Mouse (Mus musculus): ENCODE measurements around the gene Slitrk6. TPM values are rescaled to one million over a fixed set of nuclear protein-coding genes. Genes with fewer than 3 reads are reported as not detected.

The Slitrk6 gene
- 0.13 TPM in 1 of 2 replicates, not detected in the other for polyA plus RNA-seq (2011; ENCODE audit: insufficient read depth, insufficient read length, low read depth, missing spikeins)

DNA sequence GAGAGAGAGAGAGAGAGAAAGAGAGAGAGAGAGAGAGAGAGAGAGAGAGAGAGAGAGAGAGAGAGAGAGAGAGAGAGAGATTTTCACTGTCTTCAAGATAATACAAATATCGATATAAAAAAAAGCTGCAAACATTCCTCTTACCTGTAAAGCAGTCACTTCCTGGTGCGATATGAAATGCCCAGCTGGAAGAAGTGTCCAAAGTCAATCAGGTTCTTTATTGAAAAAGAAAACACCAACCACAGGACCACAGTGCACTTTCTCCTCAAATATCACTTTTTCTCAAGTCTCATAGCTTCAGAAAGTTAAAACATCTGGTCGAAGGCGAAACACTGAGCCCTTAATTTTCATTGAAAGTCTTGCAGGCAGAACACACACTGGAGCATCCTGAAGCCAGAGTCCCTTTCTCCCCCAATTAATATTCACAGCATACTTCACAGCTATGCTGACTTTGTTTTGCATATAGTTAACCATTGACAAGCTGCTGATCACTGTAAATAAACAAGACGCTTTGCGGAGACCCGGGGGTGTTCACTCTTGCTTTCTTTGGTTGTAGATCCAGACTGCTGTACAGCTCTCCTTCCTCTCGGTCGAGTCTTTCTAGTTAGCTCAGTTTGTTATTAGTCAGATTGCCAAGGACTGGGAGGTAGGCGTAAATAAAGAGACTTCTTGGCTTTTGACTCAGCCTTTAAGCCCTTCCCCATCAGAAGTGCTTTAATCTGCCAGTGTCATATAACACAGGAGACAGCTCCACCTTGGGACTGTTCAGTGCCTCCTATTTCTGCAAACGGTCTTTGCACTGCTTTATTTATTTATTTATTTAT is at the start of gene Slitrk6:
Gene Slitrk6 (minus strand): TSS at position 666 of the 824 bp plus-strand sequence.
- H3K9me3 ChIP-seq (replicated peaks; ENCODE audit: control insufficient read depth, insufficient read depth, low read length, poor library complexity, severe bottlenecking) = no peaks in the 10 kb centered on the region
- H3K27ac ChIP-seq (ENCODE audit: insufficient read depth, low read length) = no peak within 1 kb of the TSS
- H3K27me3 ChIP-seq (ENCODE audit: control insufficient read depth, insufficient read depth, low read length, poor library complexity, severe bottlenecking) = no peaks in the 10 kb centered on the region
- H3K4me3 ChIP-seq (ENCODE audit: low read depth, low read length) = no peak within 1 kb of the TSS
- H3K4me1 ChIP-seq (ENCODE audit: control insufficient read depth, insufficient read depth, low read length) = no peaks in the 10 kb centered on the region
- H3K36me3 ChIP-seq (ENCODE audit: control insufficient read depth, insufficient read depth, low read length, poor library complexity, severe bottlenecking) = no peaks in the 10 kb centered on the region
- no peak for TF ChIP-seq EP300 (IDR thresholded peaks at IDR 0.05; ENCODE audit: insufficient read depth, low read depth, low read length)
- H3K9ac ChIP-seq (ENCODE audit: low read depth, poor library complexity, severe bottlenecking) = no peak within 1 kb of the TSS

DNA sequence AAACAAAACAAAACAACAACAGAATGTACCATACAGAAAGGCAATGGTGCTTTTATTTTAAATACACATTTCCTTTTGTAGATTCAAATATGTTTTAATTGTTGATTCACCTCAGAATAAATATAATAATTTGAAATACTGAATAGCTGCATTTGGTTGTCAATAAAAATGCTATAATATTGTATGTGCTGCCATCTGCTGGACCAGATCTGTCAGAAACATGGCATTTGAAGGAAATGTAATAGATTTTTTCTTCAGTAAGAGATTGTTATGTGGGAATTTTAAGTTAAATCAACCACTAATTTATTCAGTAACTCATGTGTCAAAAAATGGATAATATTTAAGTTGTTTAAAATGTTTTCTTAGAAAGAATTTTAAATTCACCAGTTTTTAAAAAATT is 22.6 kb upstream of the Slitrk6 start:
- H3K9me3 ChIP-seq (replicated peaks; ENCODE audit: control insufficient read depth, insufficient read depth, low read length, poor library complexity, severe bottlenecking) = no peaks in the 10 kb centered on the region
- H3K9ac ChIP-seq (ENCODE audit: low read depth, poor library complexity, severe bottlenecking) = no peak overlapping the region
- H3K36me3 ChIP-seq (ENCODE audit: control insufficient read depth, insufficient read depth, low read length, poor library complexity, severe bottlenecking) = no peaks in the 10 kb centered on the region
- H3K27ac ChIP-seq (ENCODE audit: insufficient read depth, low read length) = no peak overlapping the region
- TF ChIP-seq POLR2A (IDR thresholded peaks at IDR 0.05; ENCODE audit: insufficient read depth, low read length) (no peak), CTCF (IDR thresholded peaks at IDR 0.05; ENCODE audit: low read depth, low read length) (no peak)
- no peaks in the 10 kb centered on the region for H3K4me1 ChIP-seq (ENCODE audit: control insufficient read depth, insufficient read depth, low read length)
- no peak overlapping the region for H3K4me3 ChIP-seq (ENCODE audit: low read depth, low read length)
- no peaks in the 10 kb centered on the region for H3K27me3 ChIP-seq (ENCODE audit: control insufficient read depth, insufficient read depth, low read length, poor library complexity, severe bottlenecking)

DNA sequence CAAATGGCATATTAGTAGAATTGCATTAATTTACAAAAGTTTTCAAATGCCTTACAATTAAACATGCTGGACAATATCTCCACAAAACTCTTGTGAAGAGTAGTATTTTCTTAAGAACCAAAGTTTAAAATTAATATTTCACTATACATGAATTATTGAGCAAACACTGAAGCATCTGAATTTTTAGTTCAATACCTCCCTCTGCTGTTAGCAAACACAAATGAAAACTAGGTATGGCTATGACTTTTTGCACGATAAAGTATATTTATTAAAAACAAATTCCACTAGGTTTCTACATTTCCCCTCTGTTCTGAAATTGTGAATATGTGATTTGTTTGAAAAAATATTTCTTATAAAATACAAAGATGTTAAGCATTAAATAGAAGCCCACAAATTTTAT is 15.7 kb upstream of the Slitrk6 start:
- Histone ChIP-seq H3K27me3 (ENCODE audit: control insufficient read depth, insufficient read depth, low read length, poor library complexity, severe bottlenecking) (no peaks in the 10 kb centered on the region), H3K27ac (ENCODE audit: insufficient read depth, low read length) (no peak overlapping the region), H3K4me1 (ENCODE audit: control insufficient read depth, insufficient read depth, low read length) (no peaks in the 10 kb centered on the region), H3K4me3 (ENCODE audit: low read depth, low read length) (no peak overlapping the region), H3K36me3 (ENCODE audit: control insufficient read depth, insufficient read depth, low read length, poor library complexity, severe bottlenecking) (no peaks in the 10 kb centered on the region), H3K9ac (ENCODE audit: low read depth, poor library complexity, severe bottlenecking) (no peak overlapping the region), H3K9me3 (replicated peaks; ENCODE audit: control insufficient read depth, insufficient read depth, low read length, poor library complexity, severe bottlenecking) (no peaks in the 10 kb centered on the region)
- TF ChIP-seq CTCF (IDR thresholded peaks at IDR 0.05; ENCODE audit: low read depth, low read length) = no peak
- TF ChIP-seq EP300 (IDR thresholded peaks at IDR 0.05; ENCODE audit: insufficient read depth, low read depth, low read length) = no peak
- TF ChIP-seq POLR2A (IDR thresholded peaks at IDR 0.05; ENCODE audit: insufficient read depth, low read length) = no peak

DNA sequence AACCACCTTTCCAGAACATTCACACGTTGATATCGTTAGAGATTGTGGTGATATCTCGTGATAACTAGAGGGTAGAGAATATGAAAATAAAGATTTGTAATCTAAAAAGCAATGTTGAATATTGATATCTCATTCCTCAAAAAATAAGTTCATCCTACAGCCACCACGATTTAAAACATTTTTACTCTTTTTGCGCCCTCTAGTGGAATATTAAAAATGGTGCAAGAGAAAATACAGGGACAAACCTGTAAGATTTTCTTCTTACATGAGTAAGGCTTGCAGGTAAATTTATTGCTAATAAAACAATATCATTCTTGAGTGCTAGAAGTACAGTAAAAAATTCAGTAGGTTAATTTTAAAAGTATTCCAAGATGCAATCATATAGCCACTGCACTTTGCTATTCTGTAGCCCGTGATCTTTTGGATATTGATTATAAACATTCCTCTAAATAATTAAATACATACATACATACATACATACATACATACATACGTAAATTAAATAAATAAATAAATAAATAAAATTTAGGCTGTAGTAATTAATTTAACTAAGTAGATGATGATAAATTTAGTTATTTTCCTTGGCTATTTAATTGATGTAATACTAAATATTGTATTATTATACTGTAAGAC is 7.8 kb upstream of the Slitrk6 start:
- no peak overlapping the region for H3K27ac ChIP-seq (ENCODE audit: insufficient read depth, low read length)
- no peak overlapping the region for H3K4me3 ChIP-seq (ENCODE audit: low read depth, low read length)
- H3K4me1 ChIP-seq (ENCODE audit: control insufficient read depth, insufficient read depth, low read length) = no peaks in the 10 kb centered on the region
- H3K36me3 ChIP-seq (ENCODE audit: control insufficient read depth, insufficient read depth, low read length, poor library complexity, severe bottlenecking) = no peaks in the 10 kb centered on the region
- H3K9ac ChIP-seq (ENCODE audit: low read depth, poor library complexity, severe bottlenecking) = no peak overlapping the region
- no peaks in the 10 kb centered on the region for H3K27me3 ChIP-seq (ENCODE audit: control insufficient read depth, insufficient read depth, low read length, poor library complexity, severe bottlenecking)
- H3K9me3 ChIP-seq (replicated peaks; ENCODE audit: control insufficient read depth, insufficient read depth, low read length, poor library complexity, severe bottlenecking) = no peaks in the 10 kb centered on the region
- TF ChIP-seq POLR2A (IDR thresholded peaks at IDR 0.05; ENCODE audit: insufficient read depth, low read length) (no peak), CTCF (IDR thresholded peaks at IDR 0.05; ENCODE audit: low read depth, low read length) (no peak), EP300 (IDR thresholded peaks at IDR 0.05; ENCODE audit: insufficient read depth, low read depth, low read length) (no peak)

DNA sequence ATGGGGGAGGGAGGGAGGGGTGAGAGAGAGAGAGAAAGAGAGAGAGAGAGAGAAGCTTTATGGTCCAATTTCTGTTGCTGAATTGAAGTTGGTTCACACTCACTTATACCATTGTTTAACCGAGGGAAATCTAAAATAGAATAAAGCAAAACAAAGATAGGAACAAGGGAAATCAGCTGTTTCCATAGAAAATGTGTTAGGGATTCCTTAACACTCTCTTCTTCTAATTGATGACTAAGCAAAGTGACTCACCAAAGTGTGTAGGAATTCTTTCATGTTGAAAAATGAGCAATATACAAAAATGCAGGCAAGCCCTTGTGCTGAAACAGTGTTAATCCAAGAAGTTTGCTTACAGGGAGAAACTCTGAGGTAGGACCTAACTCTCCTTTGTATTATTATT is 6.0 kb upstream of the Slitrk6 start:
- Histone ChIP-seq H3K4me1 (ENCODE audit: control insufficient read depth, insufficient read depth, low read length) (no peaks in the 10 kb centered on the region), H3K9me3 (replicated peaks; ENCODE audit: control insufficient read depth, insufficient read depth, low read length, poor library complexity, severe bottlenecking) (no peaks in the 10 kb centered on the region), H3K36me3 (ENCODE audit: control insufficient read depth, insufficient read depth, low read length, poor library complexity, severe bottlenecking) (no peaks in the 10 kb centered on the region), H3K4me3 (ENCODE audit: low read depth, low read length) (no peak overlapping the region), H3K27me3 (ENCODE audit: control insufficient read depth, insufficient read depth, low read length, poor library complexity, severe bottlenecking) (no peaks in the 10 kb centered on the region), H3K27ac (ENCODE audit: insufficient read depth, low read length) (no peak overlapping the region), H3K9ac (ENCODE audit: low read depth, poor library complexity, severe bottlenecking) (no peak overlapping the region)
- no peak for TF ChIP-seq CTCF (IDR thresholded peaks at IDR 0.05; ENCODE audit: low read depth, low read length)
- no peak for TF ChIP-seq EP300 (IDR thresholded peaks at IDR 0.05; ENCODE audit: insufficient read depth, low read depth, low read length)
- TF ChIP-seq POLR2A (IDR thresholded peaks at IDR 0.05; ENCODE audit: insufficient read depth, low read length) = no peak

DNA sequence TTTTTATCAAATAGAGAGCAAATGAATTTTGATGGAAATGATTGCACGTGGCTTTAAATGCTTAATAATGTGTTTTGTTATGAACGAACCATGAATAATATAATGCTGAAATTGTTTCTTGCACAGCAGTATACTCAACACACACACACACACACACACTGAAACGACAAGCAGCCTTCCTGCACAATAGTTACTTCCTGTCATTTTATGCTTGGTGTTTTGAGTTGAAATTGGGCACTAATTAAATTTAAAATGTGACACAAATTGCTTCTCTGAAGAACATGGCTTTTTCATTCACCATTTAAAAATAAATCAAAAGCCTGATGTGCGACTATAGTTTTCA is 330 bp upstream of the Slitrk6 start:
- no peak overlapping the region for H3K4me3 ChIP-seq (ENCODE audit: low read depth, low read length)
- no peaks in the 10 kb centered on the region for H3K27me3 ChIP-seq (ENCODE audit: control insufficient read depth, insufficient read depth, low read length, poor library complexity, severe bottlenecking)
- H3K9me3 ChIP-seq (replicated peaks; ENCODE audit: control insufficient read depth, insufficient read depth, low read length, poor library complexity, severe bottlenecking) = no peaks in the 10 kb centered on the region
- H3K9ac ChIP-seq (ENCODE audit: low read depth, poor library complexity, severe bottlenecking) = no peak overlapping the region
- no peak overlapping the region for H3K27ac ChIP-seq (ENCODE audit: insufficient read depth, low read length)
- H3K4me1 ChIP-seq (ENCODE audit: control insufficient read depth, insufficient read depth, low read length) = no peaks in the 10 kb centered on the region
- H3K36me3 ChIP-seq (ENCODE audit: control insufficient read depth, insufficient read depth, low read length, poor library complexity, severe bottlenecking) = no peaks in the 10 kb centered on the region
- TF ChIP-seq CTCF (IDR thresholded peaks at IDR 0.05; ENCODE audit: low read depth, low read length) (no peak), POLR2A (IDR thresholded peaks at IDR 0.05; ENCODE audit: insufficient read depth, low read length) (no peak)

Measured in ES-Bruce4 (cell line).